Mouse (Mus musculus): ENCODE measurements around the gene Arhgdib. TPM values are rescaled to one million over a fixed set of nuclear protein-coding genes. Genes with fewer than 3 reads are reported as not detected.
"Not testable (repeated sequence)": the region's sequence is repeated elsewhere in the genome, so short reads cannot be mapped to it uniquely, and the experiment has no call there.

Arhgdib gene
- polyA plus RNA-seq, 1 experiment: 644 TPM

DNA sequence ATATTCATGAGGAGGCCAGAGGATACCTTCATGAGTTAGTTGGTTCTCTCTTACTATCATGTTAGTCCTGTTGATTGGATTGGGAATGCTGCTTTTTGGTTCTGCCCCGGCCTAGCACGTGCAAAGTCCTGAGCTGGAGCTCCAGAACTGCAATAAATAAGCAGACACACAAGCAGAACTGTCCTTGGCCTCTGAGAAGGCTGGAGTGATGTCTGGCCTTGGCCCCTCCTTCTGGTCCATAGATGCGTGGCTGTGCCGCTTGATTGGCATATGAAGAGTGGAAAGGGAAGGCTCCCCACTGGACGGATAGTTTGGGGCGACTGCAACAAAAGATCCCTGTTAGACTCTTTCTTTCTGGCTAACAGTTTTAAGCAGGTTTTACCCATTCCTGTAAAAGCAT is 52.6 kb downstream of the Arhgdib start:
- no peaks in the 10 kb centered on the region for H3K27me3 ChIP-seq (ENCODE audit: control insufficient read depth, insufficient read depth, low read length)
- DNase-seq: no peak
- no peaks in the 10 kb centered on the region for H3K36me3 ChIP-seq (ENCODE audit: control insufficient read depth, insufficient read depth, low read length)
- H3K4me3 ChIP-seq (ENCODE audit: control insufficient read depth, insufficient read depth, low read length): no peak overlapping the region
- TF ChIP-seq CTCF (IDR thresholded peaks at IDR 0.05; ENCODE audit: borderline replicate concordance, control insufficient read depth, extremely low read depth, insufficient read depth, low read length, poor library complexity) (no peak), POLR2A (IDR thresholded peaks at IDR 0.05; ENCODE audit: control insufficient read depth, extremely low read depth, insufficient read depth, low read length, poor library complexity) (no peak)
- 99% methylated on average over 6 of the region's 6 CpGs for WGBS
- H3K4me1 ChIP-seq (replicated peaks; ENCODE audit: control insufficient read depth, insufficient read depth, low read length): no peaks in the 10 kb centered on the region
- no peak overlapping the region for H3K27ac ChIP-seq (ENCODE audit: control insufficient read depth, insufficient read depth, low read length)

DNA sequence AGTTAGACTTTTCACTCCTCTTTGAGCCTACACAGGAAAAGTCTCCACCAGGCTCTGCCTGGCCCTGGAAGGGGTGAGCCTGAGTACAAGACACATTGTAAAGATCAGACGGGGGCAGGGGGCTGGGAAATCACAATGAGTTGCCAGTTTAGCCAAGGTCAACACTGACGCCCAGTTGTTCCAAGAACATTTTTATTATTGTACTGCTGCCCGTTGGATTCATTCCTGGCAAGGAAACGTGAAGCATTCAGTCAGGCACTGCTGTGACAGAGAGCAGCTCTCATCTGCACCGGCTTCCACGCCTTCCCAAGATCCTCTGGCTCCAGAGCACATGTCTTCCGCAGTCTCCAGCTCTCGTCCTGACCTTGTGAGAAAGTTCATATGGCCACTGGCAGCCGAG is 53.8 kb downstream of the Arhgdib start:
- Histone ChIP-seq H3K36me3 (ENCODE audit: control insufficient read depth, insufficient read depth, low read length) (no peaks in the 10 kb centered on the region), H3K4me3 (ENCODE audit: control insufficient read depth, insufficient read depth, low read length) (no peak overlapping the region), H3K27ac (ENCODE audit: control insufficient read depth, insufficient read depth, low read length) (no peak overlapping the region), H3K4me1 (replicated peaks; ENCODE audit: control insufficient read depth, insufficient read depth, low read length) (no peaks in the 10 kb centered on the region), H3K27me3 (ENCODE audit: control insufficient read depth, insufficient read depth, low read length) (no peaks in the 10 kb centered on the region)
- 93% methylated on average over 9 of the region's 9 CpGs for WGBS
- DNase-seq: no peak
- TF ChIP-seq POLR2A (IDR thresholded peaks at IDR 0.05; ENCODE audit: control insufficient read depth, extremely low read depth, insufficient read depth, low read length, poor library complexity) (no peak), CTCF (IDR thresholded peaks at IDR 0.05; ENCODE audit: borderline replicate concordance, control insufficient read depth, extremely low read depth, insufficient read depth, low read length, poor library complexity) (no peak)

DNA sequence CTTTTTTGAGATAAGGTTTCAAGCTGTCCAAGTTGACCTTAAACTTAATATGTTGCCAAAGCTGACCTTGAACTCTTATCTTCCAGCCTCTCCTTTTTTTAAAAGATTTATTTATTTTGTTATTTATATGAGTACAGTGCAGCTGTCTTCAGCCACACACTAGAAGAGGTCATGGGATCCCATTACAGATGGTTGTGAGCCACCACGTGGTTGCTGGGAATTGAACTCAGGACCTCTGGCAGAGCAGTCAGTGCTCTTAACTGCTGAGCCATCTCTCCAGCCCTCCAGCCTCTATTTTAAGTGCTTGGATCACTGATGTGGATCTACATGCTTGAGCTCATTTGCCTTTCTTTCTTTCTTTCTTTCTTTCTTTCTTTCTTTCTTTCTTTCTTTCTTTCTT is 56.9 kb downstream of the Arhgdib start:
- WGBS: 90% methylated on average over 1 of the region's 1 CpGs
- H3K27ac ChIP-seq (ENCODE audit: control insufficient read depth, insufficient read depth, low read length); DNase-seq: not testable (repeated sequence)

DNA sequence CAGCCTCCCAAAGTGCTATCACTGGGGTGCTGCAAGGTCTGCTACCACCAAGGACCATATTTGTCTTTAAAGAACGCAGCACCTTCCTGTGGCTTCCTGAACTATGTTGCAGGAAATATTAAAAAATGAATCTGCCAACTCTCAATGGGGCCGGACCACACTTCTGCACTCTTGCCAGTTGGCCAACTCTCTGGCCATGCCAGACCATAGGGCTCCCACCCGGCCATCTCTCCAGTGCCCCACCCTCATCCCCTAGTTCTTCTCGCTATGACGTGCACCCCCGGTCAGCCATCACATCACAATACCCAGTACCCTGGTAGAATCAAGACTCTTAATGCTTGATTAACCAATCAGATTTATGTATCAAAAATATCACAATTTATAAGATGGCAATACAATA is 57.7 kb downstream of the Arhgdib start:
- no peak for DNase-seq
- no peak overlapping the region for H3K4me3 ChIP-seq (ENCODE audit: control insufficient read depth, insufficient read depth, low read length)
- no peaks in the 10 kb centered on the region for H3K4me1 ChIP-seq (replicated peaks; ENCODE audit: control insufficient read depth, insufficient read depth, low read length)
- no peaks in the 10 kb centered on the region for H3K27me3 ChIP-seq (ENCODE audit: control insufficient read depth, insufficient read depth, low read length)
- H3K36me3 ChIP-seq (ENCODE audit: control insufficient read depth, insufficient read depth, low read length): no peaks in the 10 kb centered on the region
- 93% methylated on average over 6 of the region's 6 CpGs for WGBS
- no peak for TF ChIP-seq POLR2A (IDR thresholded peaks at IDR 0.05; ENCODE audit: control insufficient read depth, extremely low read depth, insufficient read depth, low read length, poor library complexity)
- no peak for TF ChIP-seq CTCF (IDR thresholded peaks at IDR 0.05; ENCODE audit: borderline replicate concordance, control insufficient read depth, extremely low read depth, insufficient read depth, low read length, poor library complexity)
- no peak overlapping the region for H3K27ac ChIP-seq (ENCODE audit: control insufficient read depth, insufficient read depth, low read length)

More for the DNA sequence above, 56.9 kb downstream of the Arhgdib start:
- H3K36me3 ChIP-seq (ENCODE audit: control insufficient read depth, insufficient read depth, low read length); H3K27me3 ChIP-seq (ENCODE audit: control insufficient read depth, insufficient read depth, low read length); H3K4me3 ChIP-seq (ENCODE audit: control insufficient read depth, insufficient read depth, low read length); H3K4me1 ChIP-seq (replicated peaks; ENCODE audit: control insufficient read depth, insufficient read depth, low read length): not testable (repeated sequence)

DNA sequence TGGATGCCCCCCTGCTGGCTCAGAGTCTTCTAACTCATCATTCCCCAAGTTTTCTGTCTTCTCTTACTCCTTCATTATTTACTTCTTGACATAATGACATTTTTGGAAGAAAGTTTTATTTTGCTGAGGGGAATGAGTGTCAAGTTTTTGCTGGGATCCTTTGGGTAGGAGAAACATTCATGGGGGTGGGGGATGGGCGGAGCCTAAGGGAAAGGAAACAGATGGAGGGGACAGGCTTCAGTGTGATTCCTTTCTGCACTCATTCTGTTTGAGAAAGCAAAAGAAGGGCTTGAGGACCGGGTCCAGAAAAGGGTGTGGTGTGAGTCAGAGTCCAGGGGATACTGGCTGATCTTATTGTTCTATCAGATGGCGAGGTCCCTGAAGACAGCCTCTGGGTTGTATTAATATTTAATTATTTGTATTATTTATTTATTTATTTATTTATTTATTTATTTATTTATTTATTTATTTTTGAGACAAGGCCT is 58.2 kb downstream of the Arhgdib start:
- no peak overlapping the region for H3K27ac ChIP-seq (ENCODE audit: control insufficient read depth, insufficient read depth, low read length)
- DNase-seq: no peak
- TF ChIP-seq CTCF (IDR thresholded peaks at IDR 0.05; ENCODE audit: borderline replicate concordance, control insufficient read depth, extremely low read depth, insufficient read depth, low read length, poor library complexity): no peak
- no peak for TF ChIP-seq POLR2A (IDR thresholded peaks at IDR 0.05; ENCODE audit: control insufficient read depth, extremely low read depth, insufficient read depth, low read length, poor library complexity)
- 83% methylated on average over 3 of the region's 3 CpGs for WGBS
- H3K36me3 ChIP-seq (ENCODE audit: control insufficient read depth, insufficient read depth, low read length): no peaks in the 10 kb centered on the region
- no peak overlapping the region for H3K4me3 ChIP-seq (ENCODE audit: control insufficient read depth, insufficient read depth, low read length)
- no peaks in the 10 kb centered on the region for H3K27me3 ChIP-seq (ENCODE audit: control insufficient read depth, insufficient read depth, low read length)
- H3K4me1 ChIP-seq (replicated peaks; ENCODE audit: control insufficient read depth, insufficient read depth, low read length): no peaks in the 10 kb centered on the region

DNA sequence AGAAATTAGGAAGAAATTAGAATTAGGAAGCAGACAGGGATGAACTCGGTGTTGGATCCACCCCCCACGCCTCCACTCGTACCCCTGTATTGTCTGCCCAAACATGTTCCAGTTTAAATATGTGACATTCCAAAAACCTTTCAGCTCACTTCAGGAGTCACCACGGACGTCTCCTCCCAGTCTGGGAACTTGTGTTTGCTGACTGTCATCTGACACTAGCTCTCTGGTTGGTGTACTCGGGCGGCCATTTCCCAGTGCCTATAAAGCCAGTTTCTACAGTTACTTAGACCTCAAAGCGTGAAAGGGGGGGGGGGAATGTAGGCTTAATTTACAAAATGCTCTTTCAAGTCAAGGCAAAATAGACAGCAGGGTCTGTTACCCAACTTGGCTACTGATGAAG is 60.0 kb downstream of the Arhgdib start:
- no peak for DNase-seq
- TF ChIP-seq CTCF (IDR thresholded peaks at IDR 0.05; ENCODE audit: borderline replicate concordance, control insufficient read depth, extremely low read depth, insufficient read depth, low read length, poor library complexity): no peak
- TF ChIP-seq POLR2A (IDR thresholded peaks at IDR 0.05; ENCODE audit: control insufficient read depth, extremely low read depth, insufficient read depth, low read length, poor library complexity): no peak
- H3K27me3 ChIP-seq (ENCODE audit: control insufficient read depth, insufficient read depth, low read length): no peaks in the 10 kb centered on the region
- H3K27ac ChIP-seq (ENCODE audit: control insufficient read depth, insufficient read depth, low read length): no peak overlapping the region
- H3K4me3 ChIP-seq (ENCODE audit: control insufficient read depth, insufficient read depth, low read length): no peak overlapping the region
- H3K4me1 ChIP-seq (replicated peaks; ENCODE audit: control insufficient read depth, insufficient read depth, low read length): no peaks in the 10 kb centered on the region
- H3K36me3 ChIP-seq (ENCODE audit: control insufficient read depth, insufficient read depth, low read length): no peaks in the 10 kb centered on the region
- WGBS: 91% methylated on average over 8 of the region's 8 CpGs

DNA sequence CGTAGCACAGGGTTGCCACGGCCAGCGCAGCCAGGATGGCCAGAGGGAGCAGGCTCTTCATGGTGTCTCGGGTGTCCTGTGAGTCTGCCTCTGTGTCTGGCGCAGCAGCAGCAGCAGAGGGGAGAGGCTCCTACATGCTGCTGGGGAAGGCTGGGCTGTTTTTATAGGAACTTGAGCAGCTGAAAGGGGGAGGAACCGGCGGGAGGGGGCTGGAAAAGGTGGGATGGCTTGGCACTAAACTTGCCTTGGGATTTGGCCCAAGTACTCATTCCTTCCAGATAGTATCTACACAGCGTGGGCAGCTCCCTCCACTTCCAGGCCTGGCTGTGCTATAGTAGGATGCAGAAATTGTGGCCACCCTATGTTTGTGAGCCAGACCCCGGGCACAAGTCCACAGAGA is 66.0 kb downstream of the Arhgdib start, which contains the start of gene Mgp:
Mgp (minus strand) TSS at position 154 of the 400 bp plus-strand sequence.
- Histone ChIP-seq H3K36me3 (ENCODE audit: control insufficient read depth, insufficient read depth, low read length) (no peaks in the 10 kb centered on the region), H3K27ac (ENCODE audit: control insufficient read depth, insufficient read depth, low read length) (no peak within 1 kb of the TSS), H3K27me3 (ENCODE audit: control insufficient read depth, insufficient read depth, low read length) (no peaks in the 10 kb centered on the region), H3K4me1 (replicated peaks; ENCODE audit: control insufficient read depth, insufficient read depth, low read length) (peaks cover 3% of the 10 kb centered on the region; the same call in 1 of the 2 replicates), H3K4me3 (ENCODE audit: control insufficient read depth, insufficient read depth, low read length) (no peak within 1 kb of the TSS)
- no peak for DNase-seq
- 80% methylated on average over 9 of the region's 9 CpGs for WGBS
- TF ChIP-seq CTCF (IDR thresholded peaks at IDR 0.05; ENCODE audit: borderline replicate concordance, control insufficient read depth, extremely low read depth, insufficient read depth, low read length, poor library complexity) (no peak), POLR2A (IDR thresholded peaks at IDR 0.05; ENCODE audit: control insufficient read depth, extremely low read depth, insufficient read depth, low read length, poor library complexity) (no peak)
